Mouse (Mus musculus) small intestine, adult 2 months (tissue): ENCODE data around the gene Stk39. TPM values are rescaled to one million over a fixed set of nuclear protein-coding genes. Genes with fewer than 3 reads are reported as not detected.

Experiments
- H3K27ac ChIP-seq: fragments of 200-500 bp; 2 replicates; pipeline ENCODE4 v1.5.1; 2012; ENCODE audit warnings: low read depth, low read length, control low read depth, inconsistent platforms; ENCODE audit not compliant: insufficient read depth
- H3K27me3 ChIP-seq: fragments of 200-500 bp; 2 replicates; pipeline ENCODE4 v1.6.1; 2012; ENCODE audit warnings: mild to moderate bottlenecking, moderate library complexity, low read length, inconsistent platforms; ENCODE audit not compliant: control insufficient read depth, insufficient read depth
- H3K36me3 ChIP-seq: fragments of 200-500 bp; 2 replicates; pipeline ENCODE4 v1.6.1; 2012; ENCODE audit warnings: mild to moderate bottlenecking, low read length, control low read depth, inconsistent platforms; ENCODE audit not compliant: control insufficient read depth, insufficient read depth
- H3K4me1 ChIP-seq: fragments of 200-500 bp; 2 replicates; pipeline ENCODE4 v1.6.1; 2012; ENCODE audit warnings: low read length, inconsistent platforms, mixed read lengths; ENCODE audit not compliant: control insufficient read depth, insufficient read depth, insufficient read length
- H3K4me3 ChIP-seq: fragments of 200-500 bp; 2 replicates; pipeline ENCODE4 v1.5.1; 2012; ENCODE audit warnings: low read depth, mild to moderate bottlenecking, control low read depth, inconsistent platforms, low read length, moderate library complexity
- CTCF ChIP-seq: fragments of 200-500 bp; IDR thresholded peaks from 2 replicates; pipeline ENCODE4 v1.5.1; 2012; ENCODE audit warnings: low read depth, mild to moderate bottlenecking, control low read depth, inconsistent platforms, low read length, moderate library complexity, mixed read lengths; ENCODE audit not compliant: insufficient replicate concordance, insufficient read length; ENCODE audit errors: extremely low read depth
- POLR2A ChIP-seq: fragments of 200-500 bp; IDR thresholded peaks from 2 replicates; pipeline ENCODE4 v1.6.1; 2012; ENCODE audit warnings: low read depth, mild to moderate bottlenecking, control low read depth, inconsistent platforms, low read length, moderate library complexity
- WGBS: fragments of 180-500 bp; shearing (Covaris S2); methylation state at CpG from one replicate; pipeline ENCODE4 v1.1.7; 2018; 5-methylcytosine and 5-hydroxymethylcytosine counted together
- polyA plus RNA-seq: library from polyadenylated mRNA; depleted of rRNA; stranded (reverse); fragments of >200 nt; gene quantifications from 2 replicates; pipeline ENCODE4 v1.2.3, GENCODE M21; 2012

The Stk39 gene
- polyA plus RNA-seq, 1 experiment: 4.6 TPM

GRCm38 (mm10) chr2:68458115-68458514 lies 14.0 kb downstream of the Stk39 start:
- H3K4me3 ChIP-seq: no peak overlapping the region
- WGBS: 37% methylated on average over 5 of the region's 5 CpGs
- peak overlapping the region; percentile 47 for H3K27ac ChIP-seq
- H3K27me3 ChIP-seq: no peaks in the 10 kb centered on the region
- peaks cover 9% of the 10 kb centered on the region for H3K4me1 ChIP-seq
- no peak for TF ChIP-seq CTCF
- no peak for TF ChIP-seq POLR2A
- H3K36me3 ChIP-seq: no peaks in the 10 kb centered on the region

GRCm38 (mm10) chr2:68457455-68458032 lies 14.5 kb downstream of the Stk39 start:
- Histone ChIP-seq H3K27ac (peak overlapping the region; percentile 47), H3K4me1 (peaks cover 9% of the 10 kb centered on the region), H3K36me3 (no peaks in the 10 kb centered on the region), H3K27me3 (no peaks in the 10 kb centered on the region), H3K4me3 (no peak overlapping the region)
- WGBS: 25% methylated on average over 6 of the region's 6 CpGs
- TF ChIP-seq POLR2A (no peak), CTCF (no peak)

GRCm38 (mm10) chr2:68456899-68457298 lies 15.2 kb downstream of the Stk39 start:
- Histone ChIP-seq H3K4me3 (no peak overlapping the region), H3K36me3 (no peaks in the 10 kb centered on the region), H3K27me3 (no peaks in the 10 kb centered on the region), H3K27ac (peak overlapping the region; percentile 57; the same call in 1 of the 2 replicates), H3K4me1 (peaks cover 9% of the 10 kb centered on the region)
- TF ChIP-seq CTCF (no peak), POLR2A (no peak)
- 33% methylated on average over 6 of the region's 6 CpGs for WGBS

- no peak overlapping the region for H3K4me3 ChIP-seq
- H3K27me3 ChIP-seq: no peaks in the 10 kb centered on the region
- H3K27ac ChIP-seq: no peak overlapping the region
- TF ChIP-seq POLR2A: no peak
- TF ChIP-seq CTCF: no peak
- peaks cover 2% of the 10 kb centered on the region; the same call in 1 of the 2 replicates for H3K4me1 ChIP-seq
- 43% methylated on average over 4 of the region's 4 CpGs for WGBS
- no peaks in the 10 kb centered on the region for H3K36me3 ChIP-seq
Measured at GRCm38 (mm10) chr2:68452379-68452778, 19.7 kb downstream of the Stk39 start.

- Histone ChIP-seq H3K27me3 (no peaks in the 10 kb centered on the region), H3K27ac (no peak overlapping the region), H3K4me1 (no peaks in the 10 kb centered on the region), H3K36me3 (no peaks in the 10 kb centered on the region), H3K4me3 (no peak overlapping the region)
- TF ChIP-seq CTCF: no peak
- no peak for TF ChIP-seq POLR2A
- WGBS: 96% methylated on average over 10 of the region's 10 CpGs
Measured at GRCm38 (mm10) chr2:68448035-68448434, 24.0 kb downstream of the Stk39 start.

- H3K4me3 ChIP-seq: no peak overlapping the region
- no peaks in the 10 kb centered on the region for H3K27me3 ChIP-seq
- H3K4me1 ChIP-seq: no peaks in the 10 kb centered on the region; the same call in 1 of the 2 replicates
- WGBS: 85% methylated on average over 6 of the region's 6 CpGs
- TF ChIP-seq POLR2A (no peak), CTCF (no peak)
- H3K36me3 ChIP-seq: no peaks in the 10 kb centered on the region
- no peak overlapping the region for H3K27ac ChIP-seq
Measured at GRCm38 (mm10) chr2:68443141-68443540, 28.9 kb downstream of the Stk39 start.

GRCm38 (mm10) chr2:68442113-68442717 lies 29.9 kb downstream of the Stk39 start:
- Histone ChIP-seq H3K27me3 (no peaks in the 10 kb centered on the region), H3K36me3 (no peaks in the 10 kb centered on the region), H3K4me1 (no peaks in the 10 kb centered on the region; the same call in 1 of the 2 replicates), H3K4me3 (no peak overlapping the region), H3K27ac (no peak overlapping the region)
- TF ChIP-seq POLR2A (no peak), CTCF (no peak)
- WGBS: 70% methylated on average over 5 of the region's 5 CpGs
